ENCODE assay signal across 8 mouse cellular contexts in genomic region chr1:180888556-180889042, GRCm38 (mm10). TPM values are rescaled to one million over a fixed set of nuclear protein-coding genes. Genes with fewer than 3 reads are reported as not detected.
A peak's percentile ranks its signal among the peaks of the same experiment; 100 is the strongest.
DNase-seq lines count a peak whose midpoint lies in the region; ATAC-seq and TF ChIP-seq lines count a peak whose summit lies in the region.

No protein-coding gene starts in this region.

- no peak for ATAC-seq in liver, embryonic 11.5 days (replicated peaks; ENCODE audit: low FRiP score)
- ATAC-seq in forebrain, embryonic 12.5 days (ENCODE audit: low FRiP score): peak; percentile 71

- H3K4me3 ChIP-seq in liver, adult 2 months (ENCODE audit: insufficient read depth, low read depth, low read length): no peak overlapping the region
- no peak overlapping the region for H3K4me3 ChIP-seq in liver, embryonic 11.5 days (ENCODE audit: low read depth, low read length)
- H3K4me3 ChIP-seq in forebrain, embryonic 12.5 days (replicated peaks): no peak overlapping the region
- peak overlapping the region; percentile 23; the same call in 1 of the 2 replicates for H3K4me3 ChIP-seq in limb, embryonic 10.5 days

- H3K27me3 ChIP-seq in liver, adult 2 months (ENCODE audit: control insufficient read depth, insufficient read depth, low read length): no peaks in the 10 kb centered on the region; the same call in 1 of the 2 replicates
- H3K27me3 ChIP-seq in liver, embryonic 11.5 days (replicated peaks; ENCODE audit: control insufficient read depth, insufficient read depth, low read length): peaks cover 31% of the 10 kb centered on the region
- H3K27me3 ChIP-seq in forebrain, embryonic 12.5 days: peaks cover 23% of the 10 kb centered on the region
- H3K27me3 ChIP-seq in limb, embryonic 10.5 days (ENCODE audit: low read depth, poor library complexity, severe bottlenecking): peaks cover 33% of the 10 kb centered on the region

- H3K9ac ChIP-seq in liver, adult 2 months (ENCODE audit: low read depth, low read length): no peak overlapping the region
- H3K9ac ChIP-seq in liver, embryonic 11.5 days (ENCODE audit: low read depth, low read length): no peak overlapping the region
- peak overlapping the region; percentile 33; the same call in 1 of the 2 replicates for H3K9ac ChIP-seq in forebrain, embryonic 12.5 days

- 0 out of 2 replicates have a peak, but pooled peaks cover 2% of the 10 kb centered on the region for H3K4me1 ChIP-seq in liver, adult 2 months (ENCODE audit: control insufficient read depth, insufficient read depth, low read length)
- H3K4me1 ChIP-seq in liver, embryonic 11.5 days (replicated peaks; ENCODE audit: control insufficient read depth, insufficient read depth, low read length): peaks cover 11% of the 10 kb centered on the region
- peaks cover 14% of the 10 kb centered on the region for H3K4me1 ChIP-seq in forebrain, embryonic 12.5 days
- peaks cover 34% of the 10 kb centered on the region for H3K4me1 ChIP-seq in limb, embryonic 10.5 days

- no peaks in the 10 kb centered on the region for H3K36me3 ChIP-seq in liver, adult 2 months (ENCODE audit: control insufficient read depth, insufficient read depth, low read length)
- H3K36me3 ChIP-seq in liver, embryonic 11.5 days (ENCODE audit: control insufficient read depth, insufficient read depth, low read length): no peaks in the 10 kb centered on the region
- no peaks in the 10 kb centered on the region for H3K36me3 ChIP-seq in forebrain, embryonic 12.5 days (replicated peaks)
- no peaks in the 10 kb centered on the region for H3K36me3 ChIP-seq in limb, embryonic 10.5 days

- no peak overlapping the region for H3K4me2 ChIP-seq in liver, embryonic 11.5 days
- H3K4me2 ChIP-seq in forebrain, embryonic 12.5 days: peak overlapping the region; percentile 33

- intact Hi-C loops in heart, postnatal 25 days (cut with DNase I): no loop called here

- DNase-seq in liver, adult 2 months (ENCODE audit: extremely low read depth, low read depth, low spot score): peak; percentile 18
- DNase-seq in liver, embryonic 11.5 days (ENCODE audit: low spot score): no peak
- DNase-seq in heart, postnatal 25 days (ENCODE audit: low spot score): peak; percentile 85
- peak; percentile 56 for DNase-seq in limb, embryonic 10.5 days (ENCODE audit: low spot score)
- peak; percentile 84 to 89 for DNase-seq in monocyte, adult 2 months (ENCODE audit: low read depth in 1 of 2, low spot score in 2 of 2)
- DNase-seq in right cerebral cortex, adult 2 months (ENCODE audit: low spot score in 2 of 2): no peak
- DNase-seq in cerebellum, adult 9-11 months: no peak

- H3K27ac ChIP-seq in liver, adult 2 months (replicated peaks; ENCODE audit: insufficient read depth, low read depth, low read length): no peak overlapping the region
- no peak overlapping the region for H3K27ac ChIP-seq in liver, embryonic 11.5 days (ENCODE audit: low read depth, low read length)
- H3K27ac ChIP-seq in forebrain, embryonic 12.5 days: no peak overlapping the region
- H3K27ac ChIP-seq in limb, embryonic 10.5 days: peak overlapping the region; percentile 66

- no peak for TF ChIP-seq CTCF in liver, adult 2 months (IDR thresholded peaks at IDR 0.05; ENCODE audit: low read depth, low read length)

- no peaks in the 10 kb centered on the region for H3K79me2 ChIP-seq in liver, adult 2 months (ENCODE audit: control insufficient read depth, insufficient read depth, low read length)

- no peaks in the 10 kb centered on the region for H3K9me3 ChIP-seq in liver, embryonic 11.5 days (ENCODE audit: control insufficient read depth, low read length)
- no peaks in the 10 kb centered on the region for H3K9me3 ChIP-seq in forebrain, embryonic 12.5 days
- no peaks in the 10 kb centered on the region for H3K9me3 ChIP-seq in limb, embryonic 10.5 days (replicated peaks)

- no peak for TF ChIP-seq POLR2A in liver, adult 2 months (IDR thresholded peaks at IDR 0.05; ENCODE audit: extremely low read depth, insufficient read depth, low read length)

- 12% methylated on average over 13 of the region's 13 CpGs for whole genome bisulfite sequencing in liver, adult 2 months
- 17% methylated on average over 13 of the region's 13 CpGs for WGBS in liver, embryonic 11.5 days
- WGBS in forebrain, embryonic 12.5 days: 7% methylated on average over 13 of the region's 13 CpGs
- WGBS in limb, embryonic 10.5 days: 3% methylated on average over 13 of the region's 13 CpGs

RNA-seq across cellular contexts. Expression of gene Lefty2, which starts 4.3 kb away (rescaled TPM):
- not detected in 2 replicates for total RNA-seq in liver, adult 2 months (2014; rRNA removed)
- not detected in 2 replicates for polyA plus RNA-seq in liver, adult 2 months (2012; rRNA removed)
- polyA plus RNA-seq in liver, embryonic 11.5 days (2014; fragmentation: Nextera tagmentation; extraction: Ambion mirVana): not detected in 2 replicates
- polyA plus RNA-seq in forebrain, embryonic 12.5 days (2016; fragmentation: Nextera tagmentation; extraction: Ambion mirVana): 0.17 TPM in 1 of 2 replicates, not detected in the other
- total RNA-seq in heart, postnatal 25 days (2021): not detected
- polyA plus RNA-seq in limb, embryonic 10.5 days (2016; fragmentation: Nextera tagmentation; extraction: Ambion mirVana): not detected in 2 replicates

RNA-seq across cellular contexts. Expression of gene Pycr2, which starts 15.5 kb away (rescaled TPM):
- total RNA-seq in liver, adult 2 months (2014; rRNA removed): 5.7 and 6.4 TPM in 2 replicates
- 7.8 and 8.5 TPM in 2 replicates for polyA plus RNA-seq in liver, adult 2 months (2012; rRNA removed)
- 162 and 171 TPM in 2 replicates for polyA plus RNA-seq in liver, embryonic 11.5 days (2014; fragmentation: Nextera tagmentation; extraction: Ambion mirVana)
- polyA plus RNA-seq in forebrain, embryonic 12.5 days (2016; fragmentation: Nextera tagmentation; extraction: Ambion mirVana): 98.3 and 98.4 TPM in 2 replicates
- 10 to 100 TPM; 13.0 to 13.8 TPM for total RNA-seq in heart, postnatal 25 days (2021)
- polyA plus RNA-seq in limb, embryonic 10.5 days (2016; fragmentation: Nextera tagmentation; extraction: Ambion mirVana): 163 and 166 TPM in 2 replicates

RNA-seq across cellular contexts. Expression of gene Sde2, which starts 37.7 kb away (rescaled TPM):
- total RNA-seq in liver, adult 2 months (2014; rRNA removed): 5.8 and 6.4 TPM in 2 replicates
- 3.8 and 5.0 TPM in 2 replicates for polyA plus RNA-seq in liver, adult 2 months (2012; rRNA removed)
- 49.0 and 49.2 TPM in 2 replicates for polyA plus RNA-seq in liver, embryonic 11.5 days (2014; fragmentation: Nextera tagmentation; extraction: Ambion mirVana)
- 39.0 and 39.1 TPM in 2 replicates for polyA plus RNA-seq in forebrain, embryonic 12.5 days (2016; fragmentation: Nextera tagmentation; extraction: Ambion mirVana)
- total RNA-seq in heart, postnatal 25 days (2021): 10 to 100 TPM; 10.4 to 11.8 TPM
- polyA plus RNA-seq in limb, embryonic 10.5 days (2016; fragmentation: Nextera tagmentation; extraction: Ambion mirVana): 46.7 and 50.8 TPM in 2 replicates

RNA-seq across cellular contexts. Expression of gene Lefty1, which starts 46.2 kb away (rescaled TPM):
- 1.8 and 1.9 TPM in 2 replicates for total RNA-seq in liver, adult 2 months (2014; rRNA removed)
- 1.4 TPM in 2 replicates for polyA plus RNA-seq in liver, adult 2 months (2012; rRNA removed)
- polyA plus RNA-seq in liver, embryonic 11.5 days (2014; fragmentation: Nextera tagmentation; extraction: Ambion mirVana): 7.3 and 9.5 TPM in 2 replicates
- polyA plus RNA-seq in forebrain, embryonic 12.5 days (2016; fragmentation: Nextera tagmentation; extraction: Ambion mirVana): 0.24 and 0.34 TPM in 2 replicates
- total RNA-seq in heart, postnatal 25 days (2021): under 1 TPM; 0.17 to 0.94 TPM
- polyA plus RNA-seq in limb, embryonic 10.5 days (2016; fragmentation: Nextera tagmentation; extraction: Ambion mirVana): 0.23 and 0.33 TPM in 2 replicates

RNA-seq across cellular contexts. Expression of gene Tmem63a, which starts 53.5 kb away (rescaled TPM):
- total RNA-seq in liver, adult 2 months (2014; rRNA removed): 9.5 and 12.8 TPM in 2 replicates
- polyA plus RNA-seq in liver, adult 2 months (2012; rRNA removed): 14.6 and 15.8 TPM in 2 replicates
- polyA plus RNA-seq in liver, embryonic 11.5 days (2014; fragmentation: Nextera tagmentation; extraction: Ambion mirVana): 7.8 and 8.3 TPM in 2 replicates
- 2.0 and 2.4 TPM in 2 replicates for polyA plus RNA-seq in forebrain, embryonic 12.5 days (2016; fragmentation: Nextera tagmentation; extraction: Ambion mirVana)
- total RNA-seq in heart, postnatal 25 days (2021): 10 to 100 TPM; 15.1 to 16.3 TPM
- 2.9 and 6.2 TPM in 2 replicates for polyA plus RNA-seq in limb, embryonic 10.5 days (2016; fragmentation: Nextera tagmentation; extraction: Ambion mirVana)

Comparison
In these comparisons a context has a peak if more than half of its experiments do, and no peak if none do; other contexts are left out.
1. DNase-seq: peak in liver, adult 2 months (single experiment), heart, postnatal 25 days (single experiment), limb, embryonic 10.5 days (single experiment) and monocyte, adult 2 months (2 of 2); none in liver, embryonic 11.5 days (single experiment), right cerebral cortex, adult 2 months (0 of 2) and cerebellum, adult 9-11 months (single experiment).
2. RNA of gene Pycr2, which starts 15.5 kb away (polyA plus RNA-seq): 163 to 166 TPM in limb, embryonic 10.5 days, 162 to 171 TPM in liver, embryonic 11.5 days and 98.3 to 98.4 TPM in forebrain, embryonic 12.5 days; 7.8 to 8.5 TPM in liver, adult 2 months; every median in the first group is over 10 times any median in the second.